Mouse (Mus musculus): ENCODE data around the gene Gbp2b. TPM values are rescaled to one million over a fixed set of nuclear protein-coding genes. Genes with fewer than 3 reads are reported as not detected.
"Not testable (repeated sequence)": the region's sequence is repeated elsewhere in the genome, so short reads cannot be mapped to it uniquely, and the experiment has no call there.

Gene Gbp2b
- under 1 TPM in 1 of 2 experiments, not detected in 1; 0.17 TPM for total RNA-seq (2021)
- long read RNA-seq, experiment 1, result 0 reads
- long read RNA-seq, experiment 2, result 0 reads

- intact Hi-C loops (cut with DNase I), result no loop called here
- TF ChIP-seq CTCF (IDR thresholded peaks at IDR 0.05), result no peak
- DNase-seq, result no peak
- Histone ChIP-seq H3K27ac (no peak within 1 kb of the TSS), H3K4me3 (no peak within 1 kb of the TSS)
Observed at GRCm38 (mm10) chr3:142594547-142594946, at the start of gene Gbp2b. Gene Gbp2b (plus strand): TSS chr3:142594847.

DNA sequence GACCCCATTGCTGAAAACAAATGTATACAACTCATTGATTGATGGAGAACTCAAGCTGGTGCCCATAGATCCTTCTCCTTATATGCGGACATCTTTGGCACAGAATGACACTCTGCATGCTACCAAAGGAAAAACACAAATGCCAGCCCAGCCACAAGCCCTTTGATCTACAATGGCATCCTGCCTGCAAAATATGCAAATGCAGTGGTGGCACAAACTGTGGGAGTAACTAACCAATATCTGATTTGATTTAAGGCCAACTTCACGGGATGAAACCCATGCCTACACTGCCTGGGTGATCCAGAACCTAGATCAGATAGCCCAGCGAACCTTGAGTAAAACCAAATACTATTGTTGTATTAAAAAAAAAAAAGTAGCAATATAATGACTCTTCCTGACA lies 48.0 kb upstream of the Gbp2b start:
- Histone ChIP-seq H3K4me3 (no peak overlapping the region), H3K27ac (no peak overlapping the region)
- TF ChIP-seq CTCF (IDR thresholded peaks at IDR 0.05), result no peak
- intact Hi-C loops (cut with DNase I), result no loop called here
- DNase-seq, result no peak

GRCm38 (mm10) chr3:142550052-142550676 lies 44.5 kb upstream of the Gbp2b start:
- DNase-seq, result no peak
- intact Hi-C loops (cut with DNase I), result no loop called here
- TF ChIP-seq CTCF (IDR thresholded peaks at IDR 0.05), result no peak
- Histone ChIP-seq H3K27ac (no peak overlapping the region), H3K4me3 (no peak overlapping the region)

DNA sequence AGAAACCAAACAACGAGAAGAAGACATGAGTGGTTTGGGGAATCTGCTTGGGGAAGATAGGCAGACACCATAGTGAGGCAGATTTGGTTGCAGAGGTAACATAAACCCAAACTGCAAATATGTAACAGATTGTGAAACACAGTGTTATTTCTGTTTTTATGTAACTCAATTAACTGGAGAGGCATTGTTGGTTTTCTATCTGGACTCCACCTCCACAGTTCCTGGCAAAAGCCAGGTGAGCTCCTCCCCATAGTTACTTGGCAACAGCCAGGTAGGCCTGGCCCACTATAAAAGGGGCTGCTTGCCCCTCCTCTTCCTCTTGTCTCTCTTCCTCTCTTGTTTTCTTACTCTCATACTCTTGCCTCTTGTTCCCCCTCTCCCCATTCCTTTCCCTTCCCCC lies 40.0 kb upstream of the Gbp2b start:
- H3K4me3 ChIP-seq, result no peak overlapping the region
- no peak for TF ChIP-seq CTCF (IDR thresholded peaks at IDR 0.05)
- no peak for DNase-seq
- no peak overlapping the region for H3K27ac ChIP-seq
- intact Hi-C loops (cut with DNase I), result no loop called here

DNA sequence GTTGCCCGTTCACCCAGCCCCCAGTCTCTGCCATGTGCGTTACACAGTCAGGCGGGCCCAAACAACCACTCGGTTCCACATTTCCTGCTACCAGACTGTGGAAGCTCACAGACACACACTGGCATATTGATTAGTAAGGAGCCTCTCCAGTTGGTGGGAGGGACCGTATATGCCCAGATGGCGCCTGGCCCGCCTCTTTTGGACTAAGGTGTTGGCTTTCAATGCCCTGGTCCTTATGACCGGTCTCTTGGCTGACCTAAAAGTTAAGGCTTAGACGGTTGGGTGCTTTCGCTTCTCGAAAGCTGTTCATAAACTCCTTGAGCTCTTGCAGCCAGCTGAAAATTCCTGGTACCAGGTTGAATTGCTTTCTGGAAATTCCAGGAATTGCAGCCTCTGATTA lies 39.0 kb upstream of the Gbp2b start:
- intact Hi-C loops (cut with DNase I), result no loop called here
- H3K4me3 ChIP-seq, result no peak overlapping the region
- TF ChIP-seq CTCF (IDR thresholded peaks at IDR 0.05), result no peak
- no peak overlapping the region for H3K27ac ChIP-seq
- no peak for DNase-seq

DNA sequence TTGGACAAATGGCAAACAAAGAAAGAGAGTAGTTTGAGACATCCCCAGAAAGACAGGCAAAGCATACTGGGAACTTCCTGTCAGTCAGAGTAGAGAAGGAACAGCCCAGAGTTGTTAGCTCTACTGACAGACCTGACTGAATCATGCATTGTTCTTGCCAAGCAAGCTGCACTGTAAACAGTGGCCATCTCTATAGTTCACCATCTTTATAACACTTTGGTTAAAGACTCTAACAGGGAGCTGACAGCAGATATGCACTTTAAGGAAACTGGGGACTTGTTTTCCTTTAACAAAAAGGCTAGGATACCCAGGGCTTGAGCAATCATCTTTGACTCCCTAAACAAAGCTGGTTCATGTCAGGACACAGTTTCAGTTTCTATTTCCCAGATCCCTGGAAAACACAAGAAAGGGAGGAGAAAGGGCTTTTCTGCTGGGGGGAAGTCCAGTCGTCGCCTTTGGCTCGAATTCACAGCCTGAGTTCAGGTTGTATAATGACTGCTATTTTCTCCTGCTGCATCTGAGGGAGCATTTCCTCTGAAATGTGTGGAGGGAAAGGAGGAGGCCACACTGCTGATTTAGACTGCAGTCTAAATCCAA lies 34.9 kb upstream of the Gbp2b start, which contains the start of gene Gbp3:
Gbp3 (plus strand) TSS at position 395 of the 597 bp plus-strand sequence.
- peak; percentile 23 for DNase-seq
- intact Hi-C loops (cut with DNase I), result loop anchor here (1.0 to 10.0 kb wide), 3 partner anchors 63 to 285 kb away; partner anchors contain the start of gene Gbp2
- no peak for TF ChIP-seq CTCF (IDR thresholded peaks at IDR 0.05)
- H3K27ac ChIP-seq, result peak within 1 kb of the TSS; percentile 83
- H3K4me3 ChIP-seq, result peak within 1 kb of the TSS; percentile 77

DNA sequence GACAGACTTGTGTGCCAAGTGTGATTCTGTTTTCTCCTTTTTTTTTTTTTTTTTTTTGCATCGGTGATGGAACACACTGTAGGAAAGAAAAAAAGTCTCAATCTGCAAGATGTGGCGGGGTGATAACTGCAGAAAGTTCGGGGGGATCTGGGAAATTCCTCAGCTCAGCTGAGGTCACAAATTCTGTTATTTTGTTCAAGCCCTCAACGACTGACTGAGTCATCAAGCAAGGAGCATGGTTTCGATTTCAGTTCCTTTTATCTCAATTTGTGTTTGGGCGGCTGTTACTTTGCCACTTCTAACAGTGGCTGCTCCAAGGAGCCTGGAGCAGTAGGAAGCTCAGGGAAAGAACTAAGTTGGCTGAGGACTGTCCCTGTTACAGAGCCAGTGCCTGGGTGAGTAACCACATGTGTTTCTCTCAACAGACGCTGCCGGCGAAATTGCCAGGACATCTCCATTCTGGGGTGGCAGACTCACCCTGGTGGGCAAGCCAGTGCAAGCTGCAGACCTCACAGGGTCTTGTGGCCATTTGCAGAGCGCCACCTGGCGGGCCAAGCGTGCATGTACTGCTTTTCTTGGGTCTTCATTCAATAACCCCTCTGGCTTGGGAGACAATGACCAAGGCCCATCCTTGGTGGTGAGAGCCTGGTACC lies 34.2 kb upstream of the Gbp2b start:
- intact Hi-C loops (cut with DNase I), result loop anchor here (1.0 to 10.0 kb wide), 3 partner anchors 62 to 286 kb away; partner anchors contain the start of gene Gbp2
- peak; percentile 89 for DNase-seq
- TF ChIP-seq CTCF (IDR thresholded peaks at IDR 0.05), result peak; percentile 99
- peak overlapping the region; percentile 77 for H3K4me3 ChIP-seq
- peak overlapping the region; percentile 83 for H3K27ac ChIP-seq

DNA sequence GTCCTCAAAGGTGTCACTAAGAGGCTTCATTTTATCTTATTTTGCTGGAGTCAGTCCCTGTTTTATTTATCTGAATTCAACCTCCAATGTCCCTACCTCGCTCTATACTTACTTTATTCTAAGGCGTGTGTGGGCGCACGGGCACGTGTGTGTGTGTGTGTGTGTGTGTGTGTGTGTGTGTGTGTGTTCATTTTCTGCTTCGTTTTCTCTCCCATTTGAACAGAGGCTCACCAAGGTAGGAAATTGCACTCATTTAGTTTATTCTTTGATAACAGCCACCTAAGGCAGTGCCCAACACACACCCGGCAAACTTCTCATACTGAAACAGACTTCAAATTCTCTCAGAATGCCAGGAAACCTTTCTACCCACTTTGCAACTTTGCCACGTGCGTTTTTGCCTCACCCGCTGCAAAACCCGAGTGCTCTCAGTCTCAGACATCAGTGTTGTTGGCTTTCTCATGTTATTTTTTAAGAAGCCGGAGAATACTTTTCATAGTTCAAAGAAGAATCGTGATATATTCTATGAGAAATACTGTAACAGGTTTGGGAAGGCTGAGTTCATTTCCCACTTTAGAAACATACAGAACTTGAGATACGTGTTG lies 33.5 kb upstream of the Gbp2b start:
- intact Hi-C loops (cut with DNase I), result loop anchor here (5.0 to 10.0 kb wide), 2 partner anchors 61 to 286 kb away; partner anchors contain the start of gene Gbp2
- peak overlapping the region; percentile 77 for H3K4me3 ChIP-seq
- TF ChIP-seq CTCF (IDR thresholded peaks at IDR 0.05), result no peak
- DNase-seq, result no peak
- peak overlapping the region; percentile 83 for H3K27ac ChIP-seq

DNA sequence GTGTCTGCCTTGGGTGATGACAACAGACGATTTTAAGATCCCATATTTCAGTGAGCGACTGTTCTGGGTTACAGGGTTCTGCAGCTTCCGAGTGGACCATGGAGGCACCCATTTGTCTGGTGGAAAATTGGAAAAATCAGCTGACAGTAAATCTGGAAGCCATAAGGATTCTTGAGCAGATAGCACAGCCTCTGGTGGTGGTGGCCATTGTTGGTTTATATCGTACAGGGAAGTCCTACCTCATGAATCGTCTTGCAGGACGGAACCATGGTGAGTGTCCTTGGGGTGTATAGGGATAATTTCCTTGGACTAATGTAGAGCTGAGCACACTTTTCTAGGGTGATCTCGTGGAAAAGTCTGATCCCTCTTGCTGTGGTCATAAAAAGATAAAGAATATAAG lies 33.0 kb upstream of the Gbp2b start:
- intact Hi-C loops (cut with DNase I), result loop anchor here (5.0 to 10.0 kb wide), 2 partner anchors 61 to 287 kb away; partner anchors contain the start of gene Gbp2
- H3K4me3 ChIP-seq, result peak overlapping the region; percentile 16; the same call in 1 of the 2 replicates

DNA sequence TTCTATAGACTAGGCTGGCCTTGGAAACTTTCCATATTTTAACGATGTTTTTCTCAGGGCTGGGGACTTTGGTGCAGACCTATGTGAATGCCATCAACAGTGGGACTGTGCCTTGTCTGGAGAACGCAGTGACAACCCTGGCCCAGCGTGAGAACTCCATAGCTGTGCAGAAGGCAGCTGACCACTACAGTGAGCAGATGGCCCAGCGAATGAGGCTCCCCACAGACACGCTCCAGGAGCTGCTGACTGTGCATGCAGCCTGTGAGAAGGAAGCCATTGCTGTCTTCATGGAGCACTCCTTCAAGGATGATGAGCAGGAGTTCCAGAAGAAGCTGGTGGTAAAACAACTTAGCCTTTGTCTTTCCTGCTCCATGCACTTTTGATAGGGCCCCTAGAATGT lies 27.2 kb upstream of the Gbp2b start:
- not testable (repeated sequence) for DNase-seq, H3K4me3 ChIP-seq, H3K27ac ChIP-seq
- intact Hi-C loops (cut with DNase I), result loop anchor here (10.0 kb wide), 1 partner anchor 293 kb away; no protein-coding TSS in a partner anchor

More for the DNA sequence above, 33.0 kb upstream of the Gbp2b start:
- H3K27ac ChIP-seq, result no peak overlapping the region
- DNase-seq, result no peak
- no peak for TF ChIP-seq CTCF (IDR thresholded peaks at IDR 0.05)

- intact Hi-C loops (cut with DNase I), result no loop called here
- Histone ChIP-seq H3K27ac (no peak overlapping the region), H3K4me3 (no peak overlapping the region)
- no peak for DNase-seq
- TF ChIP-seq CTCF (IDR thresholded peaks at IDR 0.05), result no peak
Observed at GRCm38 (mm10) chr3:142570738-142571137, 23.9 kb upstream of the Gbp2b start.

DNA sequence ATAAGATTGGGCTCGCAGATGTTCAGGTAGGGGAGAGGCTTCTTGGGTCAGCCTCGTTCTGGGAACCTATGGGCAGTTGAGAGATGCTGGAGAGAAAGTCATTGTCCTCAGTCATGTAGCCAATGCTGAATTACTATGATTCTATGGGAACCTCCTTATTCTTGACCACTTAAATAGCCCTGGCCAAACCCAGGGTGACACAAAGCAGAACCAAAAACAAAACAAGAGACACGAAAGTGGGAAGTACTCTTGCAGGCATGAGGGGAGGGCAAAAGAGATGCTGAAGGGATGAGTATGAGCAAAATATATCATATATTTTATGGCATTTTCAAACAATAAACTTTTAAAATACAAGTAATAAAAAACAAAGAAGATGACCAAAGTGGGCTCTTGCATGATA lies 17.5 kb upstream of the Gbp2b start:
- no peak overlapping the region for H3K4me3 ChIP-seq
- DNase-seq, result no peak
- TF ChIP-seq CTCF (IDR thresholded peaks at IDR 0.05), result no peak
- intact Hi-C loops (cut with DNase I), result no loop called here
- no peak overlapping the region for H3K27ac ChIP-seq

Data from gastrocnemius, adult 2 months (tissue).